Mouse (Mus musculus): ENCODE data around the gene Scamp4. TPM values are rescaled to one million over a fixed set of nuclear protein-coding genes. Genes with fewer than 3 reads are reported as not detected.

Gene Scamp4
- polyA plus RNA-seq, 1 experiment from 2014 or later, result 97.9 TPM

GRCm38 (mm10) chr10:80570871-80571836, 31.5 kb upstream of the Scamp4 start:
- H3K36me3 ChIP-seq, result peaks cover 18% of the 10 kb centered on the region
- H3K9me3 ChIP-seq, result no peaks in the 10 kb centered on the region
- DNase-seq (ENCODE audit: low spot score), result no peak
- 22% methylated on average over 30 of the region's 30 CpGs for WGBS
- H3K4me3 ChIP-seq, result peak overlapping the region; percentile 47
- H3K27ac ChIP-seq, result peak overlapping the region; percentile 83
- H3K4me1 ChIP-seq, result peaks cover 88% of the 10 kb centered on the region
- H3K27me3 ChIP-seq (ENCODE audit: insufficient read depth, poor library complexity, severe bottlenecking), result no peaks in the 10 kb centered on the region

GRCm38 (mm10) chr10:80572477-80572876, 30.2 kb upstream of the Scamp4 start:
- H3K4me1 ChIP-seq, result peaks cover 92% of the 10 kb centered on the region
- DNase-seq (ENCODE audit: low spot score), result no peak

GRCm38 (mm10) chr10:80573944-80574343, 28.7 kb upstream of the Scamp4 start:
- no peak for DNase-seq (ENCODE audit: low spot score)
- H3K27me3 ChIP-seq (ENCODE audit: insufficient read depth, poor library complexity, severe bottlenecking), result no peaks in the 10 kb centered on the region
- H3K4me3 ChIP-seq, result 0 out of 2 replicates have a peak overlapping the region, but pooled peaks have one; percentile 13
- H3K9me3 ChIP-seq, result no peaks in the 10 kb centered on the region
- 55% methylated on average over 9 of the region's 9 CpGs for WGBS
- H3K4me1 ChIP-seq, result peaks cover 98% of the 10 kb centered on the region
- peaks cover under 1% of the 10 kb centered on the region; the same call in 1 of the 2 replicates for H3K36me3 ChIP-seq
- 0 out of 2 replicates have a peak overlapping the region, but pooled peaks have one; percentile 17 for H3K27ac ChIP-seq

More at GRCm38 (mm10) chr10:80572477-80572876, 30.2 kb upstream of the Scamp4 start:
- WGBS, result 93% methylated on average over 2 of the region's 2 CpGs
- H3K9me3 ChIP-seq, result no peaks in the 10 kb centered on the region
- peaks cover 15% of the 10 kb centered on the region for H3K36me3 ChIP-seq
- H3K27me3 ChIP-seq (ENCODE audit: insufficient read depth, poor library complexity, severe bottlenecking), result no peaks in the 10 kb centered on the region
- H3K4me3 ChIP-seq, result no peak overlapping the region
- H3K27ac ChIP-seq, result peak overlapping the region; percentile 83; the same call in 1 of the 2 replicates

- Histone ChIP-seq H3K27ac (0 out of 2 replicates have a peak overlapping the region, but pooled peaks have one; percentile 30), H3K4me1 (peaks cover 96% of the 10 kb centered on the region), H3K36me3 (no peaks in the 10 kb centered on the region), H3K9me3 (no peaks in the 10 kb centered on the region), H3K27me3 (ENCODE audit: insufficient read depth, poor library complexity, severe bottlenecking) (no peaks in the 10 kb centered on the region), H3K4me3 (peak overlapping the region; percentile 88)
- DNase-seq (ENCODE audit: low spot score), result no peak
- WGBS, result 72% methylated on average over 3 of the region's 3 CpGs
Observed at GRCm38 (mm10) chr10:80574896-80575295, 27.8 kb upstream of the Scamp4 start.

GRCm38 (mm10) chr10:80575925-80576324, 26.7 kb upstream of the Scamp4 start:
- Histone ChIP-seq H3K4me3 (peak overlapping the region; percentile 88), H3K9me3 (no peaks in the 10 kb centered on the region), H3K27ac (peak overlapping the region; percentile 92), H3K36me3 (no peaks in the 10 kb centered on the region), H3K4me1 (peaks cover 85% of the 10 kb centered on the region), H3K27me3 (ENCODE audit: insufficient read depth, poor library complexity, severe bottlenecking) (no peaks in the 10 kb centered on the region)
- WGBS, result 12% methylated on average over 17 of the region's 17 CpGs
- DNase-seq (ENCODE audit: low spot score), result no peak

GRCm38 (mm10) chr10:80576351-80577194, 26.1 kb upstream of the Scamp4 start:
- peaks cover 79% of the 10 kb centered on the region for H3K4me1 ChIP-seq
- H3K27ac ChIP-seq, result peak overlapping the region; percentile 92
- WGBS, result under 1% methylated on average over 95 of the region's 96 CpGs
- peak overlapping the region; percentile 88 for H3K4me3 ChIP-seq
- DNase-seq (ENCODE audit: low spot score), result no peak
- H3K36me3 ChIP-seq, result no peaks in the 10 kb centered on the region
- H3K9me3 ChIP-seq, result no peaks in the 10 kb centered on the region
- no peaks in the 10 kb centered on the region for H3K27me3 ChIP-seq (ENCODE audit: insufficient read depth, poor library complexity, severe bottlenecking)

GRCm38 (mm10) chr10:80577195-80578130, 25.2 kb upstream of the Scamp4 start, which contains the start of gene Klf16:
Gene Klf16 (minus strand): TSS chr10:80577321.
- Histone ChIP-seq H3K9me3 (no peaks in the 10 kb centered on the region), H3K4me1 (peaks cover 70% of the 10 kb centered on the region), H3K4me3 (peak within 1 kb of the TSS; percentile 88), H3K36me3 (peaks cover 6% of the 10 kb centered on the region), H3K27ac (peak within 1 kb of the TSS; percentile 92), H3K27me3 (ENCODE audit: insufficient read depth, poor library complexity, severe bottlenecking) (no peaks in the 10 kb centered on the region)
- DNase-seq (ENCODE audit: low spot score), result peak; percentile 99
- under 1% methylated on average over 69 of the region's 97 CpGs for WGBS

GRCm38 (mm10) chr10:80578131-80578750, 24.4 kb upstream of the Scamp4 start:
- under 1% methylated on average over 29 of the region's 29 CpGs for WGBS
- no peaks in the 10 kb centered on the region for H3K9me3 ChIP-seq
- peak overlapping the region; percentile 88 for H3K4me3 ChIP-seq
- H3K27me3 ChIP-seq (ENCODE audit: insufficient read depth, poor library complexity, severe bottlenecking), result no peaks in the 10 kb centered on the region
- H3K27ac ChIP-seq, result peak overlapping the region; percentile 92
- H3K36me3 ChIP-seq, result peaks cover 10% of the 10 kb centered on the region
- peak; percentile 94 for DNase-seq (ENCODE audit: low spot score)
- peaks cover 62% of the 10 kb centered on the region for H3K4me1 ChIP-seq

- Histone ChIP-seq H3K36me3 (peaks cover 17% of the 10 kb centered on the region), H3K9me3 (no peaks in the 10 kb centered on the region), H3K4me1 (peaks cover 62% of the 10 kb centered on the region), H3K27ac (peak overlapping the region; percentile 92), H3K27me3 (ENCODE audit: insufficient read depth, poor library complexity, severe bottlenecking) (no peaks in the 10 kb centered on the region), H3K4me3 (peak overlapping the region; percentile 88)
- WGBS, result 9% methylated on average over 8 of the region's 8 CpGs
- no peak for DNase-seq (ENCODE audit: low spot score)
Observed at GRCm38 (mm10) chr10:80578911-80579310, 23.8 kb upstream of the Scamp4 start.

GRCm38 (mm10) chr10:80583047-80583446, 19.6 kb upstream of the Scamp4 start:
- peaks cover 47% of the 10 kb centered on the region for H3K36me3 ChIP-seq
- H3K27me3 ChIP-seq (ENCODE audit: insufficient read depth, poor library complexity, severe bottlenecking), result no peaks in the 10 kb centered on the region
- WGBS, result 88% methylated on average over 5 of the region's 5 CpGs
- no peak overlapping the region for H3K4me3 ChIP-seq
- no peaks in the 10 kb centered on the region for H3K9me3 ChIP-seq
- no peak overlapping the region for H3K27ac ChIP-seq
- peaks cover 61% of the 10 kb centered on the region for H3K4me1 ChIP-seq
- DNase-seq (ENCODE audit: low spot score), result no peak

GRCm38 (mm10) chr10:80584045-80584488, 18.6 kb upstream of the Scamp4 start:
- 63% methylated on average over 12 of the region's 12 CpGs for WGBS
- H3K27ac ChIP-seq, result no peak overlapping the region
- H3K4me3 ChIP-seq, result no peak overlapping the region
- no peaks in the 10 kb centered on the region for H3K27me3 ChIP-seq (ENCODE audit: insufficient read depth, poor library complexity, severe bottlenecking)
- no peak for DNase-seq (ENCODE audit: low spot score)
- peaks cover 61% of the 10 kb centered on the region for H3K4me1 ChIP-seq
- peaks cover 47% of the 10 kb centered on the region for H3K36me3 ChIP-seq
- no peaks in the 10 kb centered on the region for H3K9me3 ChIP-seq
